Mouse (Mus musculus) gastrocnemius, postnatal 14 days (tissue): ENCODE measurements around the gene Lrg1. TPM values are rescaled to one million over a fixed set of nuclear protein-coding genes. Genes with fewer than 3 reads are reported as not detected.

Experiments used
- DNase-seq: peaks from one replicate; pipeline ENCODE4 v3.0.0; 2021; ENCODE audit warnings: mixed read lengths
- intact Hi-C: fragments of 180-260 bp; cut with DNase I; formaldehyde crosslinking; loops from one replicate; pipeline ENCODE4 v1.15.1; 2025; ENCODE audit warnings: low total_unique reads
- total RNA-seq, 2 experiments: library from RNA; stranded (reverse); gene quantifications; 2 replicates each; pipeline ENCODE4 v1.2.3; 2021

The Lrg1 gene
- total RNA-seq, 2 experiments from 2014 or later: 2.9 to 5.6 TPM

GRCm38 (mm10) chr17:56139355-56139754, 17.6 kb upstream of the Lrg1 start:
- intact Hi-C loops: no loop called here
- DNase-seq: peak; percentile 27

DNA sequence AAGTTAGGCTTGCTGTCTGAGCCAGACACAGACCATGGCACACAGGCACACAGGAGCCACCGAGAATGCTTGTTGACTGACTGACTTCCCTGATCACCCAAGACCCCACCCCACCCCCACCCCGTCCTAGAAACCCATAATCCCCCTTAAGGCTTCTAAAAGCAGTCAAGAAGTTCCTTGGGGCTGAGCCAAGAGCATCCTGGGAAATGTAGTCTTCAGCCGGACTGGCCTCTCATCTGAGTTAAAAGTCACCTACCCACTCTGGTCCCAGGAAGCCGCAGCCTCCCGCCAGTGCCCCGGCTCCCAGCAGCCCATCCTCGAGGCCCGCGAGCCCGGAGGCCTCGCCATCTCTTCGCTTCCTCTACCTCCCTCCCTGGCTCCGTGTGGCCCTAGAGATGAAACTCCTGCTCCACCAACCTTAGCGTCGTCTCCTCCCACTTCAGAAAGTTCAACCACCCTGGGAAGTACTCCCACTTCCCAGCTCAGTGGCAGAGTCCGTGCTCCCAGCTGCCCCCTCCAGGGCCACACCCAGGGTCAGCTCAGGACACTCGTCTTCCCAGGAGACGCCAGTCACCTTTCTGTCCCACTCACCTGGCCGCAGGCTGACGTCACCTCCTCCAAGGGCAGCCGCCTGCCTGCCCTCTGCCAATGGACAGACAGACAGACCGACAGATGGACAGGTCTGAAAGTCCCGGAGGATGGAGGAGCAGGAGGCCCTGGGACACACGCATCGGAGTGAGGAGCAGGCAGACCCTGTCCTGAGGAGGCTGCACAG, 16.2 kb upstream of the Lrg1 start:
- intact Hi-C loops: no loop called here
- no peak for DNase-seq

DNA sequence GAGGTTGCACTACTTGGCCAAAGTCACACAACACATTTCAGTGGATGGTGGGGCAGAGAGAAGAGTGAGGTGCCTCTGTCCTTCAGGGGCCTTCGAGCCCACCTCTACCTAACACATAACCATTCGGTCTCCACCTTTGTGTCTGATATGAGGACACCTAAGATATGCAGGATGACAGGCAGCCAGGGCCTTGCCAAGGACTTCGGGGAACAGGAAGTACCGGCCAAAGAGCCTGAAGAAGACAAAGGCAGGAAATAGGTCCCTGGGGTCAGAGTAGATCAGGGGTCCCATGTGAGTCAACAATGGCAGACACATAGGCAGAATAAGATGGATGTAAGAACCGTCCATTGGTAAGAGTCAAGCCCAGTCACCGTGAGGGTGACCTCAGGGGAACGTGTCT, 14.8 kb upstream of the Lrg1 start:
- DNase-seq: no peak
- intact Hi-C loops: no loop called here

- DNase-seq: peak; percentile 77
- intact Hi-C loops: loop anchor here (5.0 kb wide), 1 partner anchor 118 kb away; no protein-coding TSS in a partner anchor
Measured at GRCm38 (mm10) chr17:56134463-56134971, 12.7 kb upstream of the Lrg1 start.

DNA sequence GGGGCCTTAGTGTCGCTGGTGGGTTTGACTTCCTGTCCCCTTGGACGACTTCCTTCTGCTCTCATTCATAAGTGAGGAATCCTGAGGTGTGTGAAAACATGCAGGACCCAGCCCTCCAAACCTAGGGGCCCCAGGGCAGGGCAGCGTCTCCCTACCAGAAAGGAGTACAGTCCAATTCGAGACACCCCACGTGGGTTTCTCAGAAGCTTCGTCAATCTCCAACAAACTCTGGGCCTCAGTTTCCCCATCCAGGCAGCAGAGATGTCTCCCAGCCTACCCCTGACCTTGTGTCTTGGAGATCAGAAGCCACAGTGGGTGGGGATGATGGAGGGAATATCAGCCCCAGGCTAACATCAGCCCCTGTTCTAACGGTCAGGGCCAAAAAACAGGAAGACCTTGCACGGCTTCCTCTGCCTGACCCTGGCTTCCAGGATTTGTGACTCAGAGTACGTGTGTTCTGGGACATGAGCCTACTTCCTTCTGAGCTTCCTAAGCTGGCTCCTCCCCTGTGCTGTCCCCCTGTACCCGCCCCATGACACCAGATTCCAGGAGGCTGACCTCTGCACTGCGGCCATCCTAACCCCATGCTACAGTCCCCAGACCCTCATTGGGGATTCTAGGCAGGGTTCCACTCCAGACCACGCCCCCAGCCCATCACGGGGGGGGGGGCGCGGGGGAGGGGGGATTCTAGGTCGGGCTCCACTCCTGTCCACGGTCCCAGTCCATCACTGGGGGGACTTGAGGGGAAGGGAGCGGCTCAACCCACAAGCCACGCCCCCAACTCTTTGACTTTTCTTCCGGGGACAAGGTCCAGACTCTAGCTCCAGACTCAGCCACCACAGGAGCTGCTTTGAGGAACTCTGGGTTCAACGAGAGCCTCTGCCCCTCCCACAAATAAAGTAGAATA, 11.9 kb upstream of the Lrg1 start:
- DNase-seq: peak; percentile 67
- intact Hi-C loops: loop anchor here (2.0 to 5.0 kb wide), 2 partner anchors 25 to 119 kb away; no protein-coding TSS in a partner anchor

- DNase-seq: no peak
- intact Hi-C loops: loop anchor here (2.0 to 5.0 kb wide), 2 partner anchors 26 to 120 kb away; no protein-coding TSS in a partner anchor
Measured at GRCm38 (mm10) chr17:56132661-56133060, 10.9 kb upstream of the Lrg1 start.

DNA sequence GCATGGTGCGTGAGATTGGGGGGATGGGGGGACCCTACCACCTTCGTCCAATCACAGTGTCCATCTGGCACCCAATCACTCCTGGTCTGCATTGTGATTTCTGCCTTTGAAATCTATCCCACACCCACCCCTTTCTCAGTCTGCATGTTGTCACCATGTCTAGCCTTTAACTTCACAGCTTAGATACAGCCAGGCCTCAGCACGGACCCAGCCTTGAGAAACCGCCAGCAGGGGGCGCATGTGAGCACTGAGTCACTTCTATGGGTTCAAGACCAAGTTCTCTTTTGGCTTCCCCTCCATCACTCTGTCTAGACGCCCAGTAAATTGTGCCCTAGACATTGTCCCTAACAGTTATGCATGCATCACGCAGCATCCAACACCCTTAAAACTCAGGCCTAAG, 10.0 kb upstream of the Lrg1 start:
- intact Hi-C loops: loop anchor here (2.0 to 5.0 kb wide), 2 partner anchors 27 to 120 kb away; no protein-coding TSS in a partner anchor
- DNase-seq: peak; percentile 69

GRCm38 (mm10) chr17:56131136-56131535, 9.3 kb upstream of the Lrg1 start:
- intact Hi-C loops: loop anchor here (5.0 kb wide), 1 partner anchor 121 kb away; no protein-coding TSS in a partner anchor
- DNase-seq: no peak

DNA sequence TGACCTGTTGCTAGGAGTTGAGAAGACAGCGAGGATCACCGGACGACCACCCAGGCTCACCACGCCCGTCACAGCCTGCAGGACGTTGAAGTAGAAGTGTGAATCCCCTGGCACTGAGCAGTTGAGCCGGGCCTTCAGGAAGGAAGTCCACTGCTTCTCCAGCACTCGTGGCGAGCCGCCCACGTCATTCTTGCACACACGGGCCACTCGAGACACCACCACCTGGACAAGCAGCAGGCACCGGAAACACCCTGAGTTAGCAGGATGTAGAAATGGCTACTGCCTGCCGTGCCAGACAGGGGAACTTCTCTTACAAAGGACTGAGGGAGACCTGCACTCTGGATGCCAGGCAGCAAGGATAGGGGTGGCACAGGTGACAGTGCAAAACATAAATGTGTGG, 6.4 kb upstream of the Lrg1 start:
- intact Hi-C loops: no loop called here
- DNase-seq: no peak

DNA sequence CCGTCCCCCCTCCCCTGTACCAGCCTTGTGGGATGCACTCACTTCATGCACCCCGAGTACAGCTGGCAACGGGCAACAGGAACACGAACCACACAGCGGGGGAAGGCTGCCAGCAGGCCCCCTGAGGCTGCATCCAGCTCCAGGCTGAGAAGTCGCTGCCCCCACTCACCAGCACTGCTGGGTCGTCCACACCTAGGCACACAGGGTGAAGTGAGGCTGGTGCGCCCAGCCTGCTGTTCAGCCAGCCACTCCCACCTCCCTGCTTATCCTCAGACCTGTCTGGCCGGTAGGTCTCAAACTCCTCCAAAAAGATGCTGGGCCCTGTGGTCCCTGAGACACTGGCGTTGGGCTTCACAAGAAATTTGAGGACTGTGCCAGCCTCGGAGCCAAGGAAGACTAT, 4.4 kb upstream of the Lrg1 start:
- intact Hi-C loops: no loop called here
- no peak for DNase-seq

GRCm38 (mm10) chr17:56125276-56125630, 3.5 kb upstream of the Lrg1 start:
- no peak for DNase-seq

DNA sequence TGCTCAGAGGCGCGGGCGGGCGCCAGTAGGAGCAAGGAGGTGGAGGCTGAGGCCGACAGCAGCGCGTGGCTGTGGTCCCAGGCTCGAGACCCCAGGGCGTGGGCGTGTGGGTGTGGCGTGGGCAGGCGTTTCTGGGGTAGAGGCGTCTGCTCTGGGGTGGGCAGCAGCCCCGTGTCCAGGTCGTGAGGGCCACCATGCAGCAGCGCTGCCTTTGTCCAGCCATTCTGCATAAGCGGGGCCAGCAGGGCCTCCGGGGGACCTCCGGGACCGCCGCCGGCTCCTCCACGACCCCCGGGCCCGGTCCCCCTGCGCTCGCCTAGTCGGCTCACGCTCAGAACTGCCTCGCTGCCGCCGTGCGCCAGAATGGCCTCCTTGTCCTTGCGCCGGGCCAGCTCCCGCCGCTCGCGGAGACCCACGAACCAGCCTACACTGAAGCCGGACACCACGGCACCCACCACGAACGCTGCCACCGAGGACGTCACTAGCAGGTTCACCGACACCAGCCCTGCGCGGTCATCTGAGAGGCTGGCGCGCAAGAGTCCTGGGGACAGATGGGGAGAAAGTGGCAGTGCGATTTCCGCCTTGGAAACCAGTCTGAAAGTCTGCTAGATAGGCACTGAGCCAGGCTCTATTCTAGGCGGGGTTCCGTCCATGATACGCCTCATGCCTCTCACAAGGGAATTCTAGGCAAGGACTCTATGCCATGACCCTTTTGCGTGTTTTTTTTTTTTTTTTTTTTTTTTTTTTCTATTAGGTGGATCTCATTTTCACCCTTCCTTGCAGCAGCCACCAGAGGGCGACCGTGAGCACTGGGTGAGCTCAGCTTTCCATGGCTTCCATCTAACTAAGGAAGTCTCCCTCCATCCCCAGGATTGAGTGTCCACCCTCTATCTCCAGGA, 2.8 kb upstream of the Lrg1 start:
- intact Hi-C loops: loop anchor here (5.0 kb wide), 1 partner anchor 33 kb away; no protein-coding TSS in a partner anchor
- DNase-seq: no peak

More at GRCm38 (mm10) chr17:56125276-56125630, 3.5 kb upstream of the Lrg1 start:
- intact Hi-C loops: no loop called here

- intact Hi-C loops: loop anchor here (5.0 kb wide), 1 partner anchor 33 kb away; no protein-coding TSS in a partner anchor
- DNase-seq: no peak
Measured at GRCm38 (mm10) chr17:56123681-56124340, 2.0 kb upstream of the Lrg1 start.

- intact Hi-C loops: loop anchor here (5.0 kb wide), 1 partner anchor 34 kb away; no protein-coding TSS in a partner anchor
- no peak for DNase-seq
Measured at GRCm38 (mm10) chr17:56123161-56123560, 1.4 kb upstream of the Lrg1 start.

DNA sequence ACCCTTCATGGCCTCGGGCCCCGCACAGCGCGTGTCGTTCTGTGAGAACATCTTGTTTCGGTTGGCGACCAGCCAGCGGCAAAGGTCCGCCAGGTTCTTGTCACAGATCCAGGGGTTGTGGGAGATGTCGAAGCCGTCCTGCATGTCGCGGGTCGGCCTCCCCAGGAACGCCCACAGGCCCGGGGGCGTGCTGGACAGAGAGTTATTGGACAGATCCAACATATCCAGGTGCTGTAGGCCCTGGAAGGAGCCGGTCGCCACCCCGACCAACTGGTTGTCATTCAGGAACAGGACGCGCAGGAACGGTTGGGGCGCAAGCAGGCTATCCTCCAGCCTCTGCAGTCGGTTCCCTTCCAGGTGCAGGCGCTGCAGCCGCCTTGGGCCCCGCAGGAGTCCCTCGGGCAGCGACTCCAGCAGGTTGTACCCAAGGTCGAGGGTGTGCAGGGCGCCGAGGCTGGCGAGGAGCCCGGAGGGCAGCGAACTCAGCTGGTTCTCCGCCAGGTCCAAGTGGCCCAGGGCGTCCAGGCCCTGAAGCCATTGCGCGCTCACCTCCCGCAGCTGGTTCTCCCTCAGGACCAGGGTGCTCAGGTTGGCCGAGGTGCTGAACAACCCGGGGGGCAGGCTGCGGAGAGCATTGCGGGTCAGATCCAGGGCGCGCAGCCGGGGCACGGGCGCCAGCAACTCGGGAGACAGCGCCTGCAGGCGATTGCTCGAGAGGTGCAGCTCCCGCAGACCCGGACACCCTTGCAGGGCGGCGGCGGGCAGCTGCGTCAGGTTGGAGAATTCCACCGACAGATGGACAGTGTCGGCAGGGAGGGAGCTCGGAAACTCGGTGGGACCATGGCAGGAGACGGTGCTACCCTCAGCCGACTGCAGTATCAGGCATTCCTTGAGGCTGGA, 1.6 kb downstream of the Lrg1 start:
- DNase-seq: peak; percentile 62
- intact Hi-C loops: loop anchor here (5.0 kb wide), 1 partner anchor 37 kb away; no protein-coding TSS in a partner anchor

GRCm38 (mm10) chr17:56119431-56119830, 2.4 kb downstream of the Lrg1 start:
- intact Hi-C loops: no loop called here
- DNase-seq: no peak

DNA sequence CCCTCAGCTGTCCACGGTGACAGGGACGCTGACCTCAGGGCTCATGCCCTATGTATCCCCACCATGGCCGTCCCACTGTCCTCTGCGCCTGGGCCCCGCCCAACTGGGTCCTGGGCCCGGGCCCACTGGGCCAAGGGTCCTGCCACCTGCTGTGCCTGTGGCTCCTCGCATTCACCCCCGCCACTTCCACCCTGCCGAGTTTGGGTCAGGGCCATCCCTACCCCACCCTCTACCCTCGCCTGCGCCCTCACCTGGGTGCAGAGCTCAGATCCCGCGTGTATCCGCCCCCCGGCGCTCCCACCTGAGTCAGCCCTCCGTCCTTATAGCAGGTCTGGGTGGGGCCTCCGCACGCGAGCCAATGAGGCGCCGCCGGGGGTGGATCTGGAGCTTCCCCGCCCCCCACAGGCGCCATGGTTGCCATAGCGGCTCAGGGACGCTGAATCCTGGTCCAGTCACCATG, 4.5 kb downstream of the Lrg1 start, which contains the start of gene Plin5:
TSS of gene Plin5 (minus strand) at position 346 of the 460 bp plus-strand sequence.
- DNase-seq: peak; percentile 74
- intact Hi-C loops: no loop called here
